Mouse (Mus musculus): ENCODE results near the gene Nudt8. TPM values are rescaled to one million over a fixed set of nuclear protein-coding genes. Genes with fewer than 3 reads are reported as not detected.
A peak's percentile ranks its signal among the peaks of the same experiment; 100 is the strongest.

The Nudt8 gene
- polyA plus RNA-seq, 1 experiment from 2014 or later = 22.3 TPM

DNA sequence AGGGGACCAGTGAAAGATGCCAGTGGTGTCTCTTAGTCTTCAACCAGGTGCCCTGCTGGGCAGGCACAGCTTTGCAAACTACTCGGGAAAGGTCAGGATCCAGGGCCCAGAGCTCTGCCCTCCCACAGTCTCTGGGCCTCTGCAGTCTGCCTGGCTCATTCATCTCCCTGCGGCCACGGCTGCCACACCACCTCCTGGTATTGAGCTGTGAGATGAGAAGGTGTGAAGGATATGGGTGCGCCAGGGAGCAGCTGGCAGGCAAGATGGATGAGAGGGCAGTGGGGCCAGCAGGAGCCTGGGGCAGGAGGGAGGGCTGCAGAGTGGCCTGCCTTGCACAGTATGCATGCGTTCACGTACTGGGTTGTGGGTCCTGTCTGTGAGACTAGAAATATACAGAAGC, 9.6 kb upstream of the Nudt8 start:
- H3K4me3 ChIP-seq = no peak overlapping the region
- H3K4me1 ChIP-seq (replicated peaks) = peaks cover 13% of the 10 kb centered on the region
- no peak for ATAC-seq (ENCODE audit: low FRiP score)
- H3K27ac ChIP-seq = no peak overlapping the region
- no peaks in the 10 kb centered on the region for H3K36me3 ChIP-seq
- no peaks in the 10 kb centered on the region for H3K27me3 ChIP-seq
- 42% methylated on average over 6 of the region's 6 CpGs for WGBS
- H3K9ac ChIP-seq = peak overlapping the region; percentile 43
- H3K4me2 ChIP-seq = no peak overlapping the region
- H3K9me3 ChIP-seq = no peaks in the 10 kb centered on the region; the same call in 1 of the 2 replicates

DNA sequence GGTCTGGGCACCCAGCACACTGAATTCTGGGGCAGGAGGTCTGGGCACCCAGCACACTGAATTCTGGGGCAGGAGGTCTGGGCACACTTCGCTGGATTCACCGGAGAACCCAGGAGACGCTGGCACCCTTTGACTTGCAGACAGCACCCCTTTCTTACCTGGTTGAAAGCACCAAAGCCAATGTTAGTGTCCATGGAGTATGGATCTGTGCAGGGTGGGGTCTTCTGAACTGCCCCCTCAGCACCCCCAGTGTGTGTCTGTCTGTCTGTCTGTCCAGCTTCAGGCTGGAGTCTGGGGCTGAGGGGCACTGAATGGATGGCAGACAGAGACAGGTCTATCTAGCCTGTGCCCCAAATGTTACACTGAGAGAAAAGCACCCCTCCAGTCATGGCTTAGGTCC, 8.8 kb upstream of the Nudt8 start:
- Histone ChIP-seq H3K4me1 (replicated peaks) (peaks cover 6% of the 10 kb centered on the region), H3K27ac (no peak overlapping the region), H3K4me3 (no peak overlapping the region), H3K36me3 (no peaks in the 10 kb centered on the region), H3K9ac (no peak overlapping the region), H3K27me3 (no peaks in the 10 kb centered on the region), H3K4me2 (no peak overlapping the region), H3K9me3 (no peaks in the 10 kb centered on the region; the same call in 1 of the 2 replicates)
- WGBS = 91% methylated on average over 3 of the region's 3 CpGs
- no peak for ATAC-seq (ENCODE audit: low FRiP score)

DNA sequence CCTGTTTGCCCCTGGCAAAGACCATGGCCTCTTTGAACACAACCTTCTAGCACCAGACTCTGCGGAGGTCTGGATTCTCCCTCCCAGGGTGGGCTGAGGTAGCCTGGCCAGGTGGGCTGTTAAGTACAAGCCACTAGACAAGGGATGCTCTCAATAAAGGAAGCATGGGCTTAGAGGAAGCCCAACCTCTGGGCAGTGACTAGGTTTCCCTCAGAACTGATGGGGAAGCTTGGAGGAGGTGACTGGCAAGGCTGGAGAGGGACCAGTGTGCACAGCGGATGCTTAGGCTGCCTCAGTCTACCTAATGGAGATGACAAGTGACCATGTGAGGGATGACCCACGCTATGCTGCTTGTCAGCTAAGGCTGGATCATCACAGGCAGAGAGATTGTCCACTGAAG, 8.4 kb upstream of the Nudt8 start:
- ATAC-seq (ENCODE audit: low FRiP score) = no peak
- Histone ChIP-seq H3K4me2 (no peak overlapping the region), H3K27ac (no peak overlapping the region), H3K36me3 (no peaks in the 10 kb centered on the region), H3K9ac (no peak overlapping the region), H3K27me3 (no peaks in the 10 kb centered on the region), H3K4me3 (no peak overlapping the region), H3K4me1 (replicated peaks) (peaks cover 6% of the 10 kb centered on the region; the same call in 1 of the 2 replicates), H3K9me3 (no peaks in the 10 kb centered on the region; the same call in 1 of the 2 replicates)
- 89% methylated on average over 3 of the region's 3 CpGs for WGBS

DNA sequence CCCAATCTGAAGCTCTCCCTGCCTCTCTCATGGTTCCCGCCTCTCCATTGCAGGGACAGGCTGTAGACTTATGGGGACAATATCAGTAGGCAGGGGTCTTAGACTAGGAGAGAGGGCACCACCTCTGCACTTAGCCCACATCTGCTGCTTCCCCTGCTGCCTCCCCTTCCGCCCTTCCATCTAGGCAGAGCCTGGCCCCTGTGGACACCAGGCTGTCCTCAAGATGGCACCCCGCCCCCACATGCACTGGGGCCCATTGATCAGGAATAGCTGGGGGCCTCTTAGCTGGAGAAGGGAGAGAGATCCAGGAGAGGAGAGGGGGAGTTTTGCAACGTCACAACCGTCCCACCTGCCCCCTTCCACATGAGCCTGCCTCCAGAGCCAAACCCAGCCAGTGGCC, 8.0 kb upstream of the Nudt8 start, which contains the start of gene Tbx10:
Gene Tbx10, plus strand, starts transcription at position 337 of the 400 bp plus-strand sequence.
- Histone ChIP-seq H3K27ac (no peak within 1 kb of the TSS), H3K9ac (no peak within 1 kb of the TSS), H3K36me3 (no peaks in the 10 kb centered on the region), H3K4me1 (replicated peaks) (peaks cover 6% of the 10 kb centered on the region; the same call in 1 of the 2 replicates), H3K27me3 (no peaks in the 10 kb centered on the region), H3K9me3 (no peaks in the 10 kb centered on the region; the same call in 1 of the 2 replicates), H3K4me2 (no peak within 1 kb of the TSS), H3K4me3 (no peak within 1 kb of the TSS)
- no peak for ATAC-seq (ENCODE audit: low FRiP score)
- 58% methylated on average over 5 of the region's 5 CpGs for WGBS

DNA sequence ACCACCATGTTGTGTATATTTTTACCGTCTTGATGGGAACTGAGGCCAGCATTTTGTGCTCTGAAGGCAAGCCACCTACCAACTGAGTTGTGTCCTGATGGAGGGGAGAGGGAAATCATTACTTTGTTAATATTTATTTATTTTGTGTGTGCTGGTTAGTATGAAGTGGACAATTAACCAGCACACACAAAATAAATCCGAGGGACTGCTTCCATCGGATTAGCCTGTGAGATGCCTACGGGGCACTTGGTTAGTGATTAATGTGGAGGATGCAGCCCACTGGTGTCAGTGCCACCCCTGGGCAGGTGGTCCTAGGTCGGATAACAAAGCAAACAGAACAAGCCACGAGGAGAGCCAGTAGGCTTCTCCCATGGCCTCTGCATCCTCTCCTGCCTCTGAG, 5.4 kb upstream of the Nudt8 start:
- no peak for ATAC-seq (ENCODE audit: low FRiP score)
- Histone ChIP-seq H3K27me3 (no peaks in the 10 kb centered on the region; the same call in 1 of the 2 replicates), H3K9me3 (no peaks in the 10 kb centered on the region), H3K4me3 (no peak overlapping the region), H3K9ac (no peak overlapping the region), H3K4me1 (replicated peaks) (peaks cover 12% of the 10 kb centered on the region), H3K36me3 (no peaks in the 10 kb centered on the region), H3K4me2 (no peak overlapping the region), H3K27ac (no peak overlapping the region)
- 72% methylated on average over 6 of the region's 6 CpGs for WGBS

DNA sequence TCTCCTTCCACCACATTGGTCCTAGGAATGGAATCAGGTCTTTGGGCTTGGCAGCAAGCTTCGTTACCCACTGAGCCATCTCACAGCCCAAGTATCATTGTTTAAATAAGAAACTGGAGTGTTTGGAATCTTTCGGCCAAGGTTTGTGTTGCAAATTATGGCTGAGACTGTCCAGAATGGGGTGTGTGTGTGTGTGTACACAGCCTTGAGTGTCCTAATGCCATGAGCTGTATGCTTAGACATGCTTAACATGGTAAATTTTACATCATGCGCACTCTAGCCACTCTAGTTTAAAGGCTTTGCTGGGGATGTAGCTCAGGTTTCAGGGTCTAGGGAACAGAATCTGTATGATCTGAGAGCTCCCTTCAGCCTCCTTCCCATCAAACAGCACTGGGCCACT, 4.9 kb upstream of the Nudt8 start:
- Histone ChIP-seq H3K27ac (no peak overlapping the region), H3K36me3 (no peaks in the 10 kb centered on the region), H3K9ac (no peak overlapping the region), H3K4me2 (no peak overlapping the region), H3K4me3 (no peak overlapping the region), H3K4me1 (replicated peaks) (peaks cover 12% of the 10 kb centered on the region), H3K9me3 (no peaks in the 10 kb centered on the region), H3K27me3 (no peaks in the 10 kb centered on the region; the same call in 1 of the 2 replicates)
- no peak for ATAC-seq (ENCODE audit: low FRiP score)
- WGBS = 88% methylated on average over 3 of the region's 3 CpGs

DNA sequence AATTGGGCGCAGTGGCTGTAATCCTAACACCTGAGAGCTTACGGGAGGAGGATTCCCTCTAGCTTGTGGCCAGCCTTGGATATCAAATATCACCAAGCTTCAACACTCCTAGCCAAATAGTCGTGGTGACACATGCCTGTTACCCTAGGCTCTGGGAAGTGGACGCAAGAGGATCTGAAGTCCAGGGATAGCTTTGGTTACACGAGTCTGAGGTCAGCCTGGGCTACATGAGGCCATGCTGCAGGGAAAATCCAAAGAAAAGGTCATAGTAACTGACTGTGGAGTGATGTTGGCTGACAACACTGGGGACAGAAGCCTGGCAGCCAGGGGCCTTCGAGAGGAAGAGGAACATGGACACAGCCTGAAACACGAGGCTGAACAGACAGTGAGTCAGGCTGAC, 4.3 kb upstream of the Nudt8 start:
- Histone ChIP-seq H3K4me2 (no peak overlapping the region), H3K27me3 (no peaks in the 10 kb centered on the region; the same call in 1 of the 2 replicates), H3K9me3 (no peaks in the 10 kb centered on the region), H3K36me3 (no peaks in the 10 kb centered on the region), H3K4me3 (no peak overlapping the region), H3K9ac (no peak overlapping the region), H3K4me1 (replicated peaks) (peaks cover 10% of the 10 kb centered on the region), H3K27ac (no peak overlapping the region)
- ATAC-seq (ENCODE audit: low FRiP score) = no peak
- 79% methylated on average over 7 of the region's 7 CpGs for WGBS

DNA sequence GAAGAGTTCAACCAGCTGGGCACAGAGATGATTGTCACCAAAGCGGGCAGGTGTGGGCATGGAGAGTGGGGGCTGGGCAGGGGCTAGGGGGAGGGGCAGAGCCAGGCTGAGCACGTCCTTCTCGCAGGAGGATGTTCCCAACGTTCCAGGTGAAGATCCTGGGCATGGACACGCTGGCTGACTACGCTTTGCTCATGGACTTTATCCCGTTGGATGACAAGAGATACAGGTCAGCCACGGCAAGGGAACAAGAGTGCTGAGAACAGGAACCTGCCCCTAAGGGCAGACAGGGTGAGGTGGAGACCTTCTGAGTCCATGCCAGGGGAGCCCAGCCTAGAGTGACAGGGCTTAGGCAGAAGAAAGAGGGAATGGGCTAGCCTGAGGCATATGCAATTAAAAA, 3.6 kb upstream of the Nudt8 start:
- Histone ChIP-seq H3K4me1 (replicated peaks) (peaks cover 16% of the 10 kb centered on the region), H3K27me3 (no peaks in the 10 kb centered on the region; the same call in 1 of the 2 replicates), H3K4me2 (no peak overlapping the region), H3K9me3 (no peaks in the 10 kb centered on the region), H3K36me3 (no peaks in the 10 kb centered on the region), H3K4me3 (no peak overlapping the region), H3K27ac (no peak overlapping the region), H3K9ac (no peak overlapping the region)
- no peak for ATAC-seq (ENCODE audit: low FRiP score)
- WGBS = 84% methylated on average over 8 of the region's 8 CpGs

DNA sequence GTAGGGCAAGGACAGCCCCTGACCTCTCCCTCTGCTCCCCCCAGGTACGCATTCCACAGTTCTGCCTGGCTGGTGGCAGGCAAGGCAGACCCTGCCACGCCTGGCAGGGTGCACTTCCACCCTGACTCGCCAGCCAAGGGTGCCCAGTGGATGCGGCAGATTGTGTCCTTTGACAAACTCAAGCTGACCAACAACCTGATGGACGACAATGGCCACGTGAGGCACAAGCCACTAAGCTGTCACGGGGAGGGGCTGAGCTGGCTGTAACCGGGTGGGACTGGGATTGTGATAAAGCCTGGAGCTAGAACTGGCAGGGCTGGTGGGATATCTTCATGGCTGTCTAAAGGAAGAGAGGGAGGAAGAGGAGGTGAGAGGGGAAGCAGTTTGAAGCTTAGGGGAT, 3.1 kb upstream of the Nudt8 start:
- H3K27me3 ChIP-seq = no peaks in the 10 kb centered on the region; the same call in 1 of the 2 replicates
- no peak for ATAC-seq (ENCODE audit: low FRiP score)
- H3K27ac ChIP-seq = no peak overlapping the region
- no peak overlapping the region for H3K9ac ChIP-seq
- peaks cover 19% of the 10 kb centered on the region for H3K4me1 ChIP-seq (replicated peaks)
- H3K36me3 ChIP-seq = no peaks in the 10 kb centered on the region
- WGBS = 66% methylated on average over 8 of the region's 8 CpGs
- H3K9me3 ChIP-seq = no peaks in the 10 kb centered on the region
- no peak overlapping the region for H3K4me2 ChIP-seq
- no peak overlapping the region for H3K4me3 ChIP-seq

DNA sequence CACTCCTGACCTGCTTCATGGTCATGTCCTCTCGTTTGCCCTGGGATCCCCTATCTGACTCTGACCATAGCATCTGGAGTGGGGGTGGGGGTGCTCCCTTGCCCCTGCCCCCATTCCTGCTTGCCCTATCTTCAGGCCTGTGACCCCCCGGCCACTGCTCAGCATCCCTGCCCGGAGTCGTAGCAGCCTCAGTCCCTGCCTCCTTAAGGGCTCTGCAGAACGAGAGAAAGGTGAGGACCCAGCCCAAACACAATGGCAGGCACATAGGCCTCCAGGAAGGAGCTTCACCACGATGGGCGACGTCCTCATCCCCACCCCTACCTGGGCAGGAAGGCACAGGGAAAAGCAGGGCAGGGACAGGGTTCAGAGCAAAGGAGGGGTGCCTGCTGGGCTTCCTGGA, 2.0 kb upstream of the Nudt8 start:
- no peaks in the 10 kb centered on the region for H3K9me3 ChIP-seq
- H3K27me3 ChIP-seq = no peaks in the 10 kb centered on the region; the same call in 1 of the 2 replicates
- no peak overlapping the region for H3K4me2 ChIP-seq
- no peak overlapping the region for H3K9ac ChIP-seq
- peaks cover 19% of the 10 kb centered on the region for H3K4me1 ChIP-seq (replicated peaks)
- H3K36me3 ChIP-seq = no peaks in the 10 kb centered on the region
- WGBS = 74% methylated on average over 8 of the region's 8 CpGs
- no peak overlapping the region for H3K4me3 ChIP-seq
- no peak overlapping the region for H3K27ac ChIP-seq
- ATAC-seq (ENCODE audit: low FRiP score) = no peak

DNA sequence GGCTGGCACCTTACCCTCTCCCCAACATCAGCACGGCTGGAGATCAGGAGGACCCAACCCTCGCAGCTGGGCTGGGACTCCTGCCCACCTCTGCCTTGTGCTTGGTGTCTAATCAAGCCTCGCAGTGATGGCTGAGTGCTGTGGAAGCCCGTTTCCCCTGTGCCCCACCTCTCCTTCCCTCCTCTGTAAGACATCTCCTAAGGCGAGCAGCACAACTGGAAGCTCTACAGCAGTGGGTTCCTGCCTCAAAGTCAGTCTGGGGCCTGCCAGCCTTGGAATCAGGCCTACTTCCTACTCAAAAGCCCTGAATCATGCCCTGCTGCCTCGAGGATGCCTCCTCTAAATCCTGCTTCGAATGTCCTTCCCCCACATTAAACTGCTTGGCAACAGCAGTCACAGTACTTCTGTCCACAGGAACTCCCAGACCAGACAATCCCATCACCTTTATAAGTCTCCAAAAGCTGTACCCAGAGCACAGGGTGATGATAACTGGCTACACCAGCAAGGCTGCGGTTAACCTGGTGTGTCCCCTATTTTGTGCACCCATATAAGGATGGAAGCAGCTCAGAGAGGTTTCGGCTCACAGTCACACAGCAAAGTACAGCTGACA, 1.2 kb upstream of the Nudt8 start:
- 0 out of 2 replicates have a peak overlapping the region, but pooled peaks have one; percentile 98 for H3K27ac ChIP-seq
- H3K4me1 ChIP-seq (replicated peaks) = peaks cover 19% of the 10 kb centered on the region
- peak overlapping the region; percentile 69 for H3K4me3 ChIP-seq
- 89% methylated on average over 9 of the region's 9 CpGs for WGBS
- H3K27me3 ChIP-seq = no peaks in the 10 kb centered on the region; the same call in 1 of the 2 replicates
- no peak for ATAC-seq (ENCODE audit: low FRiP score)
- H3K36me3 ChIP-seq = 0 out of 2 replicates have a peak, but pooled peaks cover under 1% of the 10 kb centered on the region
- no peaks in the 10 kb centered on the region for H3K9me3 ChIP-seq
- peak overlapping the region; percentile 86 for H3K4me2 ChIP-seq
- H3K9ac ChIP-seq = peak overlapping the region; percentile 95; the same call in 1 of the 2 replicates

DNA sequence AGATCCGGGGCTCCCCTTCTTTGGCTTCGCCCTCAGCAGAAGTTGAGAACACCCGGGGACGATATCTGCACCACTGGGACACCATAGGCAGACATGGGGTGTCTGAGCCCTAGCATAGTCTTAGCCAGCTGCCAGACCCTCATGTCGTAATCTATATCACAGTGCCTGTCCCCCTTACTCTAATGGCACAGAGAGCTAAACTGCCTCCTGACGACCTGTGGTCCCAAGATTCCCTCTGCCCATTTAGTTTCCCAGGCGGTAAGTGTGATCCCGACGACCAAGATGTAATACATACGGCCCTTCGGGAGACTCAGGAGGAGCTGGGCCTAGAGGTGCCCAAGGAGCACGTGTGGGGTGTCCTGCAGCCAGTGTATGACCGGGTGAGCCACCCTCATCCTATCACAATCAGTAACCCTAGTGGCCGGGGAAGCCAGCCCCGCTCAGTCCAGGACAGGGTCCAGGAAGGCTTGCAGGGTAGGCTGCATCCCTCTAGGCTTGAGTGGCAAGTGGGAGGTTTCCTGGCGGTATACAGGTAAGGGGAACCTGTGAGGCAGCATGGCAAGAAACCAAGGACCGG, 657 bp downstream of the Nudt8 start:
- H3K36me3 ChIP-seq = peaks cover 13% of the 10 kb centered on the region
- peaks cover 19% of the 10 kb centered on the region for H3K4me1 ChIP-seq (replicated peaks)
- H3K27me3 ChIP-seq = no peaks in the 10 kb centered on the region; the same call in 1 of the 2 replicates
- H3K27ac ChIP-seq = peak overlapping the region; percentile 98
- ATAC-seq (ENCODE audit: low FRiP score) = peak; percentile 25
- WGBS = 19% methylated on average over 17 of the region's 17 CpGs
- H3K9ac ChIP-seq = peak overlapping the region; percentile 95
- no peaks in the 10 kb centered on the region for H3K9me3 ChIP-seq
- H3K4me3 ChIP-seq = peak overlapping the region; percentile 69
- H3K4me2 ChIP-seq = peak overlapping the region; percentile 86

Measured in hindbrain, embryonic 13.5 days (tissue).